Mouse (Mus musculus): Measurements from ENCODE around the gene Ptprs. TPM values are rescaled to one million over a fixed set of nuclear protein-coding genes. Genes with fewer than 3 reads are reported as not detected.

Gene Ptprs
- polyA plus RNA-seq, 1 experiment = 56.8 TPM

- peaks cover 52% of the 10 kb centered on the region for H3K79me2 ChIP-seq (ENCODE audit: control insufficient read depth, insufficient read depth)
- H3K36me3 ChIP-seq (ENCODE audit: control insufficient read depth, insufficient read depth) = no peaks in the 10 kb centered on the region
- peak overlapping the region; percentile 90 for H3ac ChIP-seq (ENCODE audit: control insufficient read depth, insufficient read length, low read depth)
- peak overlapping the region; percentile 65 for H3K4me3 ChIP-seq (ENCODE audit: insufficient read depth, poor library complexity, severe bottlenecking)
- H3K27me3 ChIP-seq (ENCODE audit: control insufficient read depth, insufficient read depth, insufficient read length) = no peaks in the 10 kb centered on the region
- H3K79me3 ChIP-seq (ENCODE audit: low read depth) = peaks cover 27% of the 10 kb centered on the region
- TF ChIP-seq FOSL1 (IDR thresholded peaks at IDR 0.05; ENCODE audit: insufficient read depth, low read length, poor library complexity, severe bottlenecking) (no peak), USF1 (IDR thresholded peaks at IDR 0.05; ENCODE audit: low read depth) (no peak), MYOD1 (IDR thresholded peaks at IDR 0.05; ENCODE audit: control insufficient read depth, insufficient read length, low read depth) (no peak), MAX (IDR thresholded peaks at IDR 0.05) (no peak), CEBPB (IDR thresholded peaks at IDR 0.05; ENCODE audit: low read depth) (no peak), MYOG (IDR thresholded peaks at IDR 0.05; ENCODE audit: control insufficient read depth, extremely low read depth, insufficient read length) (no peak), CTCF (IDR thresholded peaks at IDR 0.05; ENCODE audit: control insufficient read depth, insufficient read depth, insufficient read length) (no peak)
These were observed 490 bp downstream of the Ptprs start for GRCm38 (mm10) chr17:56475584-56476401.

- TF ChIP-seq FOSL1 (IDR thresholded peaks at IDR 0.05; ENCODE audit: insufficient read depth, low read length, poor library complexity, severe bottlenecking) (no peak), CEBPB (IDR thresholded peaks at IDR 0.05; ENCODE audit: low read depth) (no peak), MYOD1 (IDR thresholded peaks at IDR 0.05; ENCODE audit: control insufficient read depth, insufficient read length, low read depth) (no peak), MAX (IDR thresholded peaks at IDR 0.05) (no peak), USF1 (IDR thresholded peaks at IDR 0.05; ENCODE audit: low read depth) (no peak), CTCF (IDR thresholded peaks at IDR 0.05; ENCODE audit: control insufficient read depth, insufficient read depth, insufficient read length) (no peak), MYOG (IDR thresholded peaks at IDR 0.05; ENCODE audit: control insufficient read depth, extremely low read depth, insufficient read length) (no peak)
- Histone ChIP-seq H3ac (ENCODE audit: control insufficient read depth, insufficient read length, low read depth) (peak overlapping the region; percentile 90), H3K4me3 (ENCODE audit: insufficient read depth, poor library complexity, severe bottlenecking) (peak overlapping the region; percentile 65), H3K27me3 (ENCODE audit: control insufficient read depth, insufficient read depth, insufficient read length) (no peaks in the 10 kb centered on the region), H3K79me3 (ENCODE audit: low read depth) (peaks cover 31% of the 10 kb centered on the region), H3K36me3 (ENCODE audit: control insufficient read depth, insufficient read depth) (no peaks in the 10 kb centered on the region), H3K79me2 (ENCODE audit: control insufficient read depth, insufficient read depth) (peaks cover 60% of the 10 kb centered on the region)
These were observed 1.3 kb downstream of the Ptprs start for GRCm38 (mm10) chr17:56474831-56475581.

DNA sequence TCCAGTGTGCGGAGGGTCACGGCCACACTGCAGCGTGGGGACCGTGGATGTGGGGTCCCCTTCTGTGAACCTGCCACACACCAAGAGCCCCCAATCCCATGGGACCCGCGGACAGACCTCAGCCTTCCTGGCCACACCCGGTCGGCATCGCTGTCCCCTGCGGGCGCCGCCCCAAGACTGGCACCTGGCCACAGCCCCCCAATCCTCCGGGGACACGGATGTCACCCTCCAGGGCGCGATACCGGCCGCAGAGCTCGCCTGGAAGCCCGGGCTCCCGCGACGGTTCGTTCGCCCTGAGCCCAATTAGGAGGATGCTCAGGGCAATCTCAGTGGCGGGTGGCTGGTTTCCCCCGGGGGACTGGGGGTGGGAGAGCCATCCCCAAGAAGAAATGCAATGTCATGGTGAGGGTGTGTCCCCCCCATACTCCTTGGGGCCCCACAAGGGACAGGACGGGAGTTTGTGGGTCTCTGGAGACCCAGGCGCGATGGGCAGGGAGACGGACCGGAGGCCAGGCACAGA lies 1.9 kb downstream of the Ptprs start:
- TF ChIP-seq CEBPB (IDR thresholded peaks at IDR 0.05; ENCODE audit: low read depth) (no peak), MAX (IDR thresholded peaks at IDR 0.05) (no peak), CTCF (IDR thresholded peaks at IDR 0.05; ENCODE audit: control insufficient read depth, insufficient read depth, insufficient read length) (no peak), FOSL1 (IDR thresholded peaks at IDR 0.05; ENCODE audit: insufficient read depth, low read length, poor library complexity, severe bottlenecking) (no peak), MYOG (IDR thresholded peaks at IDR 0.05; ENCODE audit: control insufficient read depth, extremely low read depth, insufficient read length) (no peak), USF1 (IDR thresholded peaks at IDR 0.05; ENCODE audit: low read depth) (no peak), MYOD1 (IDR thresholded peaks at IDR 0.05; ENCODE audit: control insufficient read depth, insufficient read length, low read depth) (no peak)
- Histone ChIP-seq H3ac (ENCODE audit: control insufficient read depth, insufficient read length, low read depth) (peak overlapping the region; percentile 50), H3K79me3 (ENCODE audit: low read depth) (peaks cover 35% of the 10 kb centered on the region), H3K27me3 (ENCODE audit: control insufficient read depth, insufficient read depth, insufficient read length) (no peaks in the 10 kb centered on the region), H3K36me3 (ENCODE audit: control insufficient read depth, insufficient read depth) (no peaks in the 10 kb centered on the region), H3K4me3 (ENCODE audit: insufficient read depth, poor library complexity, severe bottlenecking) (peak overlapping the region; percentile 65), H3K79me2 (ENCODE audit: control insufficient read depth, insufficient read depth) (peaks cover 66% of the 10 kb centered on the region)

GRCm38 (mm10) chr17:56473611-56473905 lies 2.7 kb downstream of the Ptprs start:
- TF ChIP-seq MAX (IDR thresholded peaks at IDR 0.05) (no peak), FOSL1 (IDR thresholded peaks at IDR 0.05; ENCODE audit: insufficient read depth, low read length, poor library complexity, severe bottlenecking) (no peak), MYOG (IDR thresholded peaks at IDR 0.05; ENCODE audit: control insufficient read depth, extremely low read depth, insufficient read length) (no peak), USF1 (IDR thresholded peaks at IDR 0.05; ENCODE audit: low read depth) (no peak), CEBPB (IDR thresholded peaks at IDR 0.05; ENCODE audit: low read depth) (no peak), MYOD1 (IDR thresholded peaks at IDR 0.05; ENCODE audit: control insufficient read depth, insufficient read length, low read depth) (no peak), CTCF (IDR thresholded peaks at IDR 0.05; ENCODE audit: control insufficient read depth, insufficient read depth, insufficient read length) (no peak)
- peaks cover 2% of the 10 kb centered on the region for H3K36me3 ChIP-seq (ENCODE audit: control insufficient read depth, insufficient read depth)
- no peak overlapping the region for H3K4me3 ChIP-seq (ENCODE audit: insufficient read depth, poor library complexity, severe bottlenecking)
- H3ac ChIP-seq (ENCODE audit: control insufficient read depth, insufficient read length, low read depth) = no peak overlapping the region
- H3K27me3 ChIP-seq (ENCODE audit: control insufficient read depth, insufficient read depth, insufficient read length) = no peaks in the 10 kb centered on the region
- peaks cover 41% of the 10 kb centered on the region for H3K79me3 ChIP-seq (ENCODE audit: low read depth)
- peaks cover 74% of the 10 kb centered on the region for H3K79me2 ChIP-seq (ENCODE audit: control insufficient read depth, insufficient read depth)

DNA sequence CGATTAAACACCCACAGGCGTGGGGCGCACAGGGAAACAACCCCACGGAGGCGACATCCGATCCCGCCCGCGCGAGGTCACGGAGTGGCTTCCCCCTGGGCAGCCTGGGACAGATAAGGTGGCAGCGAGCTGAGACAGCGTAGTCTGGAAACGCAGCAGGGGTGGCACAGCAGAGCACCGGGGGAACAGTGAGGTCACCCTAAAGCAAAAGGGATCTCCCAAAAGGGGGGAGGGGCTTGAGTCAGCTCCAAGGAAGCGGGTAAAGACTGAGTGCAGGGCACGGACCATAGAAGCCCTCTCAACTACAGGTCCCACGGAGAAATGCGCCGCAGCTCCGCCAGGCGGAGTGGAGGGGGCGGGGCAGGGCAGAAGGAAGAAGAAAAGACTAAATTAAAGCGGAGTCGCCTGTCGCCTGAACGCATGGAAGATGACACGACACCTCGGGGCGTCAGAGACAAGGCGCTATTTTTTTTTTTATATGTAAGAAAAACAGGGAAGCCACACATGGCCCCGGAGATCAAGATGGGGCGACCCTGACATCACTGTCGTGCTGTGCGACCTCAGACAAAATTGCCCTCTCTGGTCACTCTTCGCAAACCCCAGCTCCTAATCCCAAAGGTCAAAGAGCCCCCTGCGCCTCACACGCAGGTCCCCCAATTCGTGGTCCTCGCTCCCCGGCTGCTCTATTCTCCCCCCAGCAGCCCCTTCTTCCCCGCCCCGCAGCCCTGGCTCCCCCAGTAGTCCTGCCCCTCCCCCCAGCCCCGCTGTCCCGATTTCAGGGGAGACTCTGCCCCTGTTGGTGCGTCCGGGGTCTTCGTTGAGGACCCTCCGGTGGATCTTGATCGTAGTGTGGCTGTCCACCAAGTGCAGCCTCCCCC lies 3.3 kb downstream of the Ptprs start:
- H3K27me3 ChIP-seq (ENCODE audit: control insufficient read depth, insufficient read depth, insufficient read length) = no peaks in the 10 kb centered on the region

More for the DNA sequence above, 3.3 kb downstream of the Ptprs start:
- H3K36me3 ChIP-seq (ENCODE audit: control insufficient read depth, insufficient read depth) = peaks cover 2% of the 10 kb centered on the region
- H3ac ChIP-seq (ENCODE audit: control insufficient read depth, insufficient read length, low read depth) = no peak overlapping the region
- H3K4me3 ChIP-seq (ENCODE audit: insufficient read depth, poor library complexity, severe bottlenecking) = peak overlapping the region; percentile 11
- peaks cover 42% of the 10 kb centered on the region for H3K79me3 ChIP-seq (ENCODE audit: low read depth)
- peaks cover 80% of the 10 kb centered on the region for H3K79me2 ChIP-seq (ENCODE audit: control insufficient read depth, insufficient read depth)
- TF ChIP-seq CEBPB (IDR thresholded peaks at IDR 0.05; ENCODE audit: low read depth) = no peak
- TF ChIP-seq MYOD1 (IDR thresholded peaks at IDR 0.05; ENCODE audit: control insufficient read depth, insufficient read length, low read depth) = no peak
- TF ChIP-seq FOSL1 (IDR thresholded peaks at IDR 0.05; ENCODE audit: insufficient read depth, low read length, poor library complexity, severe bottlenecking) = no peak
- no peak for TF ChIP-seq MYOG (IDR thresholded peaks at IDR 0.05; ENCODE audit: control insufficient read depth, extremely low read depth, insufficient read length)
- TF ChIP-seq MAX (IDR thresholded peaks at IDR 0.05) = no peak

All from C2C12 (cell line).